Mouse (Mus musculus) megakaryocyte progenitor cell, adult 5-6 weeks (primary cell): ENCODE measurements at regions not wholly inside any gene's neighbourhood (a gene's known extent, or its start where the extent isn't known, plus 50 kb on each side); places are given as distances from the start of the nearest gene placed in this dataset.

Source experiments
- ATAC-seq: replicated peaks from 2 replicates; pipeline ENCODE4 v1.8.0; 2016; ENCODE audit warnings: mild to moderate bottlenecking, moderate TSS enrichment, inconsistent platforms; ENCODE audit not compliant: poor library complexity

DNA sequence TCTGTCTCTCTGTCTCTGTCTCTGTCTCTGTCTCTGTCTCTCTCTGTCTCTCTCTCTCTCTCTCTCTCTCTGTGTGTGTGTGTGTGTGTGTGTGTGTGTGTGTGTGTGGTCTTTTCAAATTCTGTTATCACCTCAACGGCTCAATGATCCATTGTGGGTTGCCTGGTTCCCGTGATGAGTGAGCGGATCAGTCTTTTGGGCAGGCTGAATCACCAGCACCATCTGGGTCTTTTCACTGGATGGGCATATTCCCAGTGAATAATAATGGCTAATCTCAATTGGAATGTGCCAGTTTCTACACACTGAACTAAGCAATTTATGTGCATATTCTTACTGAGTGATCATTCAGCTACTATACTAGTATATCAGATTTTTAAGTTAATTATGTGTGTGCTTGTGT, 216.4 kb downstream of the Lmx1a start:
- ATAC-seq: no peak

DNA sequence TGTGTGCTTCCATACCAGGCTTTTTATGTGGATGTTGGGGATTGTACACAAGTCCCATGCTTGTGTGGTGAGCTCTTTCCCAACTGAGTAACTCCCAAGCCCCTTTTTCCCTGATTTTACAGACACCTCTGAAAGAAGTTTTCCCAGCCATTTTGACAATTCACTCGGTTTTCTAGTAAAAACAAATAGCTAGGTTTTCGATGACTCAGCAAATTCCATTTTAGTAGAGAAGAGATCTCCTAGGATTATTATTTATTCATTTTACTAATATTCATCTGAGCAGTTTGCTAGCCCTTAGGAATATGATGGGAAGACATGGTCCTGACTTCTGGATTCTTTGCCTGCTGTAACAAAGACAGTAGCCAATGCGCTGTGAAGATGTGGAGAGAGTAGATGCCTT, 223.0 kb downstream of the Lmx1a start:
- no peak for ATAC-seq

DNA sequence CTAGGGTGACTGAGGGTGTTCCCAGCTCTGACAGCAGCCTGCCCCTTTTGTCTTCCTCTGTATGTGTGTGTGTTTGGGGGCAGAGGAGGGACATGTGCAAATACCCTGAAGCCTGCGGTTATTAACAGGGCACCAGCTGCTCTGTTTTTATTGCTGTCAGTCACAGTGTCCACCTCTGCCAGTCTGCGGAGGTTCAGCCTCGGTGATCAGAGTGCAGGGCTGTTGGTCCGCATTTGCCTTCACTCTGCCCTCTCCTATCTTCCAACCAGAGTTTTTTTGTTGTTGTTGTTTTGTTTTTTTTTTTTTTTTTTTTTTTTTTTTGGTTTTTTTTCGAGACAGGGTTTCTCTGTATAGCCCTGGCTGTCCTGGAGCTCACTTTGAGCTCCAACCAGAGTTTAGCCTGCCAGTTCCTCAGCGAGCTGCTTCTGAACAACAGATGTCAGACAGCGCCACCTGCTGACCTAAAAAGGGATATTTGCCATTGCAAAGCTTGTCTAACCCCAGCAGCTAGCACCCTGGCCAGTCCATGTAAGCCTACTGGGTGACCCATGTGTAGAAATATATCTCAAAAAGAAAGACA, 226.0 kb downstream of the Lmx1a start:
- ATAC-seq: peak; percentile 86

DNA sequence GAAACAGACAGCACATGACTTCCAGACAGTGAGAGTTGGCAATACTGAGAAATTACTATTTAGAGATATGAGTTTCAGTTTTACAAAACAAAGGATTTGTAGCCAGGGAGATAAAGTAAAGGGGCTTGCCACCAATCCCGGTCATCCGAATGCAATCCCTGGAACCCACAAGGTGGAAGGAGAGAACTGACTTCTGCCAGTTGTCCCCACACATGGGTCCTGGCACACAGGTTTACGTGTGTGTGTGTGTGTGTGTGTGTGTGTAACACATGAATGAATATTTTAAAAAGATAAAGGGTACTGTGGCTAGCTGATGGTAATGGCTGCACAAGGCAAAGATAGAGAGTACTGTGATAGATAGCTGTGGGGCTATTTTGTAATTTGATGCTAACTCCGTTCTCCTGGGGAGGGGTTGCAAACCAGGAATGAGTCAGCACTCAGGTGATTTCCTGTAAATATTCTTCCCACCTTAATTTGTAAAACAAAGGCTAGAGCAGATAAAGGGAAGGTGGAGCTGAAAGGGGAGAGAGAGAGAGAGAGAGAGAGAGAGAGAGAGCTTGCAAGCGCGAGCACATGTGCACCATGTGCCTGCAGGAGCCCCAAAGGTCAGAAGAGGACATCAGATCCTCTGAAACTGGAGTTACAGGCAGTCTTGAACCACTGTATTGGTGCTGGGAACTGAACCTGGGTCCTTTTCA, 226.7 kb downstream of the Lmx1a start:
- no peak for ATAC-seq

DNA sequence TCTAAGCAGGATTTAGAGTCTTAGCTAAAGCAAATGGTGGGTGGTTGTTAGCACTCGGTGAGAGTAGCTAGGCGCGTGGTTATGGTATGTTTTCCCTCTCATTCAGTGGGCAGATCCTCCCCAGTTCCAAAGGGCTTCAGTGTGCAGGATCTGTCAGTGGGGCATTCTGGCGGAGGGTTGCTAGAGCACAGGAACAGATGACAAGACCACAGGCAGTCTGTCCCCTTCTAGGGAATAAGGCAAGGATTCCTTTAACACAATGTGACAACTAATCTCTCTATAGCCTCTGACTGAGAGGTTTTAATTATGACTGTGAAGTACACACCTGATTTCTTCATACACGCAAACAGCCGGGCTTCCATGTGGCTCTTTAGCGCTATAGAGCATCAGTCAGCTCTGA, 233.9 kb downstream of the Lmx1a start:
- ATAC-seq: no peak

DNA sequence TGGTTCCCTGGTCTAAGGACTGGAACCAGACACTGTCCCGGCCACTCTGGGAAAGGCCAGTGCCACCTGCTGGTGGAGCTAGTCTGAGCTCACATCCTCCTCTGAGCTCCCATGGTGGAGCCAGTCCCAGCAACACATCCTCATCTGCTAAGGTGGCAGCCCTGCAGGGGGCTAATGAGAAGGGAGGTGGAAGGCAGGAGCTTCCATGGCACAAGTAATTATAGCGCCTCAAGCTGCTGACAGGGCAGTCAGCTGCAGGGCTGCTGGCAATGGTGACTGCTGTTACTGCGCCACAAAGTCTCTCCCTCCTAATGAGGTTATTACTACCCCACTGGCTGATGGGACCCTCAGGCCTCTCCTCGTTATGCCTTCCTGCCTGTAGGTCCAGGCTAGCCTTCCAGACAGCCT, 239.0 kb downstream of the Lmx1a start:
- ATAC-seq: no peak

DNA sequence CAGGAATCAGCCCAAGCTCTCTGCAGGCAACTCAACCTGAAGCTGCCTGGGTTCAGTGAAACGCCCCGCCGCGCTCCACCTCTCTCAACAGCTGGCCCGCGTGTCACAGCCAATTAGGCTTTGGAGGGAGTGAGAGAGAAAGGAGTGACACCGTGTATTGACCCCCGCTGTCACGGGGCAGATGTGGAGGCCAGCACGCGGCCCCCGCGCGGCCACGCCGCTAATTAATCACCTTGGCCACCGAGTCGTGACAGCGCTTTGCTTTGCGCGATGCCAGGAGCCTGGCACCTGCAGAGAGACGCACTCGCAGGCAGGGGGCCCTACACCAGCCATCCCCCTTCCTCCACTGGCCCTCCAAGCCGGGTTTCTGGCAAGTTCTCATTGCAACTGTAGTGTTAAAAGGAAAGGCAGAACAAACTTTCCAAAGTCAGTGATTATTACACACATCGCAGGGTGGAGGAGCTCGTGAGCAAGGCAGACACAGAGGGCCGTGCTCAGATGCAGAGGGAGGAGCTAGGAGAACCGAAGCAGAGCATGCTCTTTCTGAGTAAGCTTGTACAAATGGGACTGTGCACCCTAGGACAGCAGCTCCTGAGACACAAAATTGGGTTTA, 240.8 kb downstream of the Lmx1a start:
- ATAC-seq: peak; percentile 54

DNA sequence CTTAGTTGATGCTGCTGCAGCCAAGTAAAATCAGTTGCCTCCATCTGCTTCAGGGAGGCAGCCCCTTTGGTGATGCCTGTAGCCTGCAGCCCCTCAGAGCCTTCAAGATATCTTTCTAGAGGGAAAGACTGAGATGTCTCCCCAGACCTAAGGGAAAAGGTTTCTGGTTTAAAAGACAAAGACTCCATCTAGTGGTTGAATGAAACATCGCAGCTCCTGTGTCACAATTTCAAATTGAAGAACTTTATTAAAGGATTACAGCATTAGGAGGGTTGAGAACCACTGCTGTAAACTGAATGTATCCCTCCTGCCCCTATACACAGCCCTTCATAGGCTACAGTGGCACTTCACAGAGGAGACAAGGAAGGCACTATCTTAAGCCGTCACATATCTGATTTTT, 243.1 kb downstream of the Lmx1a start:
- peak; percentile 79 for ATAC-seq

DNA sequence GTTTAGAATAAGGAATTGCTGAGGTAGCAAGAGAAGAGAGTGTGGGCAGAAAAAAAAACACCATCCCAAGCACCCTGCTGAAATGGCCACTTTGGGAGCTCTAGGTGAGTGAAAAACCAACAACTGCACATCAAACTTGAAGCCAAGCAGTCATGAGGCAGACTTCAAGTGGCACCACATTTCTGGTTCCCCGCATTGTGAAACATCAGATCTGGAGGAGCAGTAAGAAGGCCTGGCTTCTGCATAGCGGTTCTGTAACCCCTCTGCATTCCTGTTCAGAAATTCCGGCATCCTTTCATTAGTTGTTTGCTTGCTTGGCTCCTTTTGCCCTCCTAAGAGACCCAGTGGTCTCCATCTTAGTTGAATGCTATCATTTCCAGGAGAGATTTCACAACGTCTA, 247.7 kb downstream of the Lmx1a start:
- ATAC-seq: no peak

DNA sequence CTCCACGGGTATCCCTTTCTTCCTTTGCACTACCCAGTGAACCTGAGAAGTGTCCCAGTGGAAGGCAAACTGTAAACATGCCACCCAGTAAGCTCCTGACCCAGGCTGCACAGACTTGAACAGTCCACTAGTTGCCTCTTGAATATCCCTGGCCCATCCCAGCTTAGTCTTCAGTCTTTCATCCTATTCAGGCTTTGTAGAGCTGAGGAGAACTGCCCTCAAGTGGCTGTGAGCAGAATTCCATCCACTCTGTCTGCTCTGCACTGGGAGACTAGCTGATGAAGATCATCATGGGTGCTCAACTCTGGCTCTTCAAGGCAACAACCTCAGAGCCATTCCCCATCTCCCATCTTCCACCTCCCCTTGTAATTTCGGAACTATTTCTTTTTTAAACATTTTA, 249.1 kb downstream of the Lmx1a start:
- no peak for ATAC-seq

DNA sequence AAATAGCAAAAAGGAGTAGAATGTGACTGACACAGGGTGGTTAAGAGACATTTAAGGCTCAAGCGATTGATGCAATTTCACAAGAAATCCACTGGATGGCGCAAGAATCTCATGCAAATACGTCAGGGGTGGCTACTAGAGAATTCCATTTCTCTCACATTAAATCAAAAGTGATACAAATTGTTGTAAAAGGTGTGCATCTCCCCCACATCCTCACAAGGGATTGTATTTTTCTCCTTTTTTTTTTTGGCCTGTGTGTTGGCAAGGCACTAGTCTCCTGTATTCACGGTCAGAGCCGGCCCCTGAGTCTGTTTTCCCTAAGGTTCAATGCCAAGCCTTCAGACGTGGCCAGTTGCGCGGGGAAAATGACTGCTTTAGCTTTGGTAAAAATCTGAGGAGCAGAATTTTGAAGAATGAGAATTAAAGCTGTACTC, 253.0 kb downstream of the Lmx1a start:
- ATAC-seq: peak; percentile 83

DNA sequence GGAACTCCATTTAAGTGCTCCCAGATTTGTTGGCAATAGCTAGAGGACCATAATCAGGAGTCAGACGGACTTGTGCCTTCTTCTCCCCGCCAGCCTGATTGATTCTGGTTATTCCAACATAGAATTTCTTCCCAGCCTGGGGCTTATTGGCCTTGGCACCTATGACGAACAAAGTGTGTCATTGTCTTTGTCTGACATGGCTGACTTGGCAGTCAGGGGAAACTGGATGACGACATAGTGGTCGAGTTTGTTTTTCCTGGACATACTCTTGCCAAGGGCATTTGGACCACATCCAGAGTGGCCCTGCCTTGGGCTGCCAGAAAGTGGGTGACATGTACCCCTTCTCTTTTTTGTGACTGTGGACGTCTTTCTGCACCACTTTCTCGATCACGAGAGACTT, 254.1 kb downstream of the Lmx1a start:
- no peak for ATAC-seq

DNA sequence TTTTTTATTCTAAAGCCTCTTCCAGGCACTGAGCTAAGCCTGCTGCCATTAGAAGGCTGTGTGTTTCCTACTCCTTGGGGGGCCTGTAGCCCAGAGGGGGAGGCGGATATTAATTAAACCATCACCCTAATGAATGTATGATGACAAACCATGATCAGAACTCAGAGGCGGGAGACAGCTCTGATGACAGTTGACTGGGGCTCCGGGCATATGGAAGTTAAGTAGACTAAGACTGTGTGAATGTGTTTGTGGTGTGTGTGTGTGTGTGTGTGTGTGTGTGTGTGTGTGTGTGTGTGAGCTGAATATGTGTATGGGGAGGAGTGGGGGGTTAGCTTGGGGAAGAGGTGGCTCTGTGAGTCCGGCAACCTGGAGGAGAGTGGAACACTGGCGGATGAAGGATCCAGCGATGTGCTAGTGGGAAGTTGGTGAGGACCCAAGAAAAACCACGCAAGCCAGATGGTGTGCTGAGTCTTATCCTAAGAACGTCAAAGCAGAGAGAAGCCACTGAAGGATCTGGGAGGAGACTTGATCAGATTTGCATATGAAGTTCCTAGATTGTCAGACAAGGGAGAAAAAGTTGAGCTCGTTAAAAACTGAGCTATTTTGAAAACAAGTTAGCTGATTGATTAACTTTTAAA, 256.7 kb downstream of the Lmx1a start:
- no peak for ATAC-seq

DNA sequence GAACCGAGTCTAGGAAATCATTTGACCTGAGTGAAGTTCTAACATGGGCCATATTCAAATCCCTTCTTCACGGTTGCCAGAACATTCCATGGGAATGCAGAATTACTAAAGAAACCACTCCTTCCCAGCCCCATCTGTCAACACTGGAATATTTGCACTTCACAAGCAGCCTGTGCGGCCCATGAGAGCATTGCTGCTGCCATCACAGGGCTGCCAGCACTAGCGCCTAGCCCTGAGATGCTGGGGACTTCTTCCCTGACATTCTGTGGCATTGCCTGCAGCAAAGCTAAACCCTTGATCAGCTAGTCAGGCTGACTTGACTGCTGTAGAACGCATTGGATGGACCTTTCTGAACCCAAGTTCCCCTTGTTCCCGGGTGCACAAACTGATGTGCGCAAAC, 258.8 kb downstream of the Lmx1a start:
- ATAC-seq: no peak

DNA sequence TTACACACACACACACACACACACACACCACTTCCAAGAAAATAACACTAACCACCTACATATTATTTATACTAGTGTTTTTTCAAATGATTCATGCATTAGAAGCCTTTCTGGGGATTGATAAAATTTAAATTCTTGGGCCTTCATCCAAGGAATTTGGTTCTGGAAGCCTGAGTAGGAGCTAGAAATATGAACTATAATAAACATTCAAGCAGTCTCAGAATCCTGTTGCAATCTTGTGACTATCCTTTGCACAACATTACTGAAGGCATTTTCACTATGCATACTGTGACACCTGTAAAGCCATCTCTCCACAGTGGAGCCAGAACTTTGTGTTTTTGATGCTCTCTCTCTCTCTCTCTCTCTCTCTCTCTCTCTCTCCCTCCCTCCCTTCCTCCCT, 262.7 kb downstream of the Lmx1a start:
- ATAC-seq: no peak

DNA sequence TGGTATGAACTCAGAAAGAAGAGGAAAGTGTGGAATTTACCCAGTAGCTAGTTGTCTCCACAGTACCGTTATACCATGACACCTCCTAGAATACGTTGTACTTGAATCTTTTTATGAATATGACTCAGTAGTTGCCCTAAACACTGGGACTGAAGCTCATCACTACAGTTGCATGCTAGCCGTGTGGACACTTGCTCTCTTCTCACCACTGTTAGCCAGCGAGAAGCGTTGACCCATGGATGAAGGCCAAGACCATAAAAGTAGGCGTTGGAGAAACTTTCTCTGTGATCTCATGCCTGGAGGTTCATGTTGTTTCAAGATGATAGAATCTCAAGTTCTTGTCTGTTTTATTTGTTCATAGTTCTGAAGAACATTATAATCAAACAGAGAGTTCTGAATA, 269.5 kb downstream of the Lmx1a start:
- ATAC-seq: no peak

DNA sequence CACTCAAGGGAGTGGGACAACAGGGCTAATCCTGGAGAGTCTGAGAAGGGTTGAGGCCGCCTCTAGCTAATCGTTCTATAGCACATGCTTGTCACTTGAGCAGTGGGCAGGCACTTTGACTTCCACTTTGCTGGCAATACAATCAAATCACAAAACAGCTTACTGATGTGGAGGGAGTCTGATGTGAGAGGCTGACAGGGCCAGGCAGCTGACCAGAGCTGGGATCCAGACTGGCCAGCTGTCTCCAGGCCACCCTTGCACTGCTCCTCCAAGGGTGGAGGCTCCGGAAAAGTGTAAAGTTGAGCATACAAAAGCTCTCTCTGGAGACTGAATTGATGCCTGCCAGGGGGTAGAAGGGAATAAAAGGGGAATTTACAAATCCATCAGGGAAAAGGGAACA, 280.5 kb downstream of the Lmx1a start:
- ATAC-seq: no peak

DNA sequence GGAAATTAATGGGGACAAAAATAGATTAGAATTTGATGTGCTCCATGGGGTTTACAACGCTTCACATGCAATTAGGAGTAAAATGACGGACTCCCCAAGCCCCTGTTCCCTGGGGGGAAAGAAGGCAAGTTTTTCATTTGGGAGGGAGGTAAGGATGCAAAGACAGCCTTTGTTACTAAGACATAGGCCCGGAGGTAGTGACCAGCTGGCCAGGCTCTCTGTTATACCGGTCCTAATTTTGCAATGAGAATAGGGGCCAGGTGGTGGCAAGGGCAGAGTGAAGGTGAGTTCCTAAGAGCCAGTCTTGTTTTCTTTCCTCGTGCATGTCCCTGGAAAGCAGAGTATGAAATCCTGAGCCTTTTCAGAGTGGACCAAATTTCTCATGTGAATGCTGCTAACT, 280.9 kb downstream of the Lmx1a start:
- no peak for ATAC-seq

DNA sequence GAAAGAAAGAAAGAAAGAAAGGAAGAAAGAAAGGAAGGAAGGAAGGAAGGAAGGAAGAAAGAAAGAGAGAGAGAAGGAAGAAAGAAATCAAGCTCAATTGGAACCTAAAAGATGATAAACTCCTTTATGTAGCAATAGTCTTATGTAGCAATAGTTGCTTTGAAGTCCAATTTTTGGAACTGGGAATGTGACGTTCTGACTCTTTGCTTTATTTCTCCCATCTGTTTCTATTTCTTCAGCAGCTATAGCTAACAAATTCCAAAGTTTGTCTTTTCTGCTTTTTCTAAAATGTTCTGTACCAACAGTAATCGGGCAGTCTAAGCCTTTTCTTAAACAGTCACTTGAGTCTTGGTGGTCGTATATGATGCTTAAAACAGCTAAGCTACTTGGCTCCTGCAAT, 287.7 kb downstream of the Lmx1a start:
- no peak for ATAC-seq

DNA sequence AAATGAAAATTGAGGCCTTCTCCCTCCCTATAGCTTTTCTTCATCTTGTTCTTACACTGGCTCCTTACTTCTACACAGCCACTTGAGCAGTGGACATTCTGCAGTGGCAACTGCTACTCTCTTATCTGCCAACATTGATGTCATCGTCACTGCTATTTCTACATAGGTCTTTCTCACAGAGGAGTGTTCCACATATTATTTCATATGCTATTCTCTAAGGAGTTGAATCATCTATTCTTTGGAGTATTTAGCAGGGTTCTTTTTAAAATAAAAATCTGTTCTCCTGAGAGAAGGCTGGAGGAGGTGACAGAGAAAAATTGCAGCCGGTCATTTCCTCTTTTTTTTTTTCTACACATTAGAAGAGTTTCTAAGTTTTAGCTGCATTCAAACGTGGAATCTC, 290.1 kb downstream of the Lmx1a start:
- no peak for ATAC-seq

DNA sequence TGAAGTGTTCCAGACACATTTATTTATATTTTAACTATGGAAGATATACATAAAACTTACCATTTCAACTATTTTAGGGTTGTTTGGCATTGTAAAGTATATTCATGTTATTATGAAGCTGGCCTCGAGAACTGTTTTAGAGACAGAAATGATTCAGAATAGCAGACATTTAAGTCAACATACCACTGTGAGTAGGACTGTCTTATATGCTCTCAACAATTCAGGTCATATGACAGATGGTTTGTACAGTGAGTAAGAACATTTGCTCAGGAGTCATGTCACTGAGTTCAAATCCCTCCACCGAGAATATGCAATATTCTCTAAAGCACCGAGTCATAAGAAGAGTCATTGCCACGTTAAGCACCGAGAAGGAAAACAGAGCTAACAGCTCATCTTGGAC, 290.6 kb downstream of the Lmx1a start:
- ATAC-seq: no peak

DNA sequence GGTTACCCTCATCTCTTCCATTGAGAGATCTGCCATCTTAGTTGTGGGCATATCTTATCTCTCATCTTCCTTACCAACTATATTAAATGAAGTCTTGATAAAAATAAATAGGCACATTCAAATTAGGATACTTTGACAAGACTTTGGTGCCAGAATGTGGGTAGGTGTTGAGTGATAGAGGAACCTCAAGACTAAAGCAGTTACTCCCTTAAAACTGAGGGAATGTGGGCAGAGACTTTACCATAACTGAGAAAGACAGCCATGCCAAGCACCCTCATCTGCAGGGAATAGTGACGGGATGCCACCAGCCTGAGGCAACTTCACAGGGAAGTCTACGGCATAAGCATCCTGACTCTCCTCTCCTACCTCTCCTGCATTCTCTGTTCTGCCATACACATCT, 292.3 kb downstream of the Lmx1a start:
- no peak for ATAC-seq
